Mouse (Mus musculus) stomach, postnatal 0 days (tissue): ENCODE data around the gene Capn5.

ENCODE experiments used
- CTCF ChIP-seq: IDR thresholded peaks from 2 replicates; pipeline ENCODE4 v1.5.1; 2016; ENCODE audit warnings: antibody characterized with exemption, low read depth, mild to moderate bottlenecking, moderate library complexity
- EP300 ChIP-seq: optimal IDR thresholded peaks from 2 replicates; pipeline ENCODE3; 2016; ENCODE audit warnings: antibody characterized with exemption

- TF ChIP-seq CTCF (no peak), EP300 (no peak)
These were observed 68.3 kb downstream of the Capn5 start for GRCm38 (mm10) chr7:98109771-98110170.
